Mouse (Mus musculus) Muller cell, postnatal 12 days (primary cell): ENCODE results near the gene Endog.
A peak's percentile ranks its signal among the peaks of the same experiment; 100 is the strongest.
"Not testable (repeated sequence)": the region's sequence is repeated elsewhere in the genome, so short reads cannot be mapped to it uniquely, and the experiment has no call there.

ENCODE experiments used
- DNase-seq: peaks from one replicate; pipeline ENCODE4 v3.0.0-alpha.2; 2015; ENCODE audit errors: inconsistent ontology term

Endog gene

GRCm38 (mm10) chr2:30171371-30171996, at the start of gene Endog:
Endog (plus strand) TSS chr2:30171493.
- peak; percentile 89 for DNase-seq

DNA sequence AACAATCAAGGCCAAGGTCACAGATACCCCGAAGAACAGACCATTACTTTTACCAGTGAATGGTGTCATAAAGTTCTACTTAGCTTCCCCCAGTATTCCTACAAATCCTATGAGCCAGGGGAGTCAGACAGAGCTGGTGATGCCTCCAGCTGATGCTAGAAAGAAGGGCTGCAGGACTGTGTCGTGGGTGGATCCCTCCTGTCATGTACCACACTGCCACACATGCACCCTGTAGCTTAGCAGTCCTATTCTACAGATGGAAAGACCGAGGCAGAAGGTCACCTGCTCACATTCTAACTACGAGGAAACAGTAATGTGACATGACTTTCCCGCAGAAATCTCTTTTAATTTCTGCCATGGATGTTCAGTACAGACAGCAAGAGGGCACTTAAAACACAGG, 48.5 kb upstream of the Endog start:
- no peak for DNase-seq

GRCm38 (mm10) chr2:30123729-30124471, 47.4 kb upstream of the Endog start:
- DNase-seq: no peak

GRCm38 (mm10) chr2:30124472-30125274, 46.6 kb upstream of the Endog start, which contains the start of gene Zer1:
Zer1 (minus strand) TSS chr2:30124585.
- peak; percentile 97 for DNase-seq

DNA sequence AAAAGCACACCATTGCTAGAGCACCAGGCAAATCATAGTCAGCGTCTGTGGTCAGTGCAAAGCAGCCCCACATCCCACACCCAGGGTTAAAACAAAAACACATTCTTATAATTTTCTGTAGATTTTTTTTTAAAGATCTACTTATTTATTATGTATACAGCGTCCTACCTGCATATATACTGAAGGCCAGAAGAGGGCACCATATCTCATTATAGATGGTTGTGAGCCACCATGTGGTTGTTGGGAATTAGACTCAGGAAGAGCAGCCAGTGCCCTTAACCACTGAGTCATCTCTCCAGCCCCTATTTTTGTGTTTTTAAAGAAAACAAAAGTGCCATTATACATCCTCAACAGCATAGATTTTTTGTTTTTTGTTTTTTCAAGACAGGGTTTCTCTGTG, 42.5 kb upstream of the Endog start:
- DNase-seq: peak; percentile 22

GRCm38 (mm10) chr2:30130156-30130555, 41.1 kb upstream of the Endog start:
- no peak for DNase-seq

GRCm38 (mm10) chr2:30131240-30131639, 40.1 kb upstream of the Endog start:
- not testable (repeated sequence) for DNase-seq

GRCm38 (mm10) chr2:30132801-30133612, 38.3 kb upstream of the Endog start:
- DNase-seq: peak; percentile 68

- peak; percentile 98 for DNase-seq
These were observed 37.5 kb upstream of the Endog start, which contains the start of gene Tbc1d13 for GRCm38 (mm10) chr2:30133613-30134377. Tbc1d13 (plus strand) TSS chr2:30133746.

GRCm38 (mm10) chr2:30134378-30134711, 36.9 kb upstream of the Endog start:
- no peak for DNase-seq

- no peak for DNase-seq
These were observed 36.2 kb upstream of the Endog start for GRCm38 (mm10) chr2:30134928-30135620.

DNA sequence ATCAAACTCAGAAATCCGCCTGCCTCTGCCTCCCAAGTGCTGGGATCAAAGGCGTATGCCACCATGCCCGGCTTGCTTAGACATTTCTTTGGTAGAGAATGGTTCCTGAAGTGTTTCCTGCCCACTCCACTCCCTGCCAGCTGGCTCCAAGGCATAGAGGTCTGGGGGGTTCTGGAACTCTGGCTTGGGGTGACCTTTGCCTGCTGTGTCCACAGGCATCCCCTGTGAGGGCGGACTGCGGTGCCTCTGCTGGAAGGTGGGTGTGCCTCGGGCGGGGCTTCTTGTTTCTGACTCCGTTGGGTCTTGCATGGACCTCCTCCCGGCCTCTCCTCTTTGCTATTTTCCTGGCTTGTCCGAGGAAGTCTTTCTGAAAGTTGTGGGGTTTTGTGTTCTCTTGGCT, 34.8 kb upstream of the Endog start:
- DNase-seq: no peak

DNA sequence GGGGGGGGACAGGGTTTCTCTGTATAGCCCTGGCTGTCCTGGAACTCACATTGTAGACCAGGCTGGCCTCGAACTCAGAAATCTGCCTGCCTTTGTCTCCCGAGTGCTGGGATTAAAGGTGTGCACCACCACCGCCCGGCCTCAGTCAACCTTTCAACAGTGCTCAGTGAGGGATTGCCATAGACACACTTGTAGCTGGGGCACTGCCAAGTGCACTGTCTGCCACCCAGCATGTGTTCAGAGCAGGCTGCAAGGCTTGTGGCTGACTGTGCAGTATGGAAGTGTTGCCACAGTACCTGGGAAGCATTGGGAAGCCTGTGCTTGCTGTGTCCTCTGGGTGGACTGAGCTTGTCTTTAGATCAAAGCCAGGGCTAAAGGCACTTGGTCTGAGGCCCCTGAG, 31.3 kb upstream of the Endog start:
- not testable (repeated sequence) for DNase-seq

DNA sequence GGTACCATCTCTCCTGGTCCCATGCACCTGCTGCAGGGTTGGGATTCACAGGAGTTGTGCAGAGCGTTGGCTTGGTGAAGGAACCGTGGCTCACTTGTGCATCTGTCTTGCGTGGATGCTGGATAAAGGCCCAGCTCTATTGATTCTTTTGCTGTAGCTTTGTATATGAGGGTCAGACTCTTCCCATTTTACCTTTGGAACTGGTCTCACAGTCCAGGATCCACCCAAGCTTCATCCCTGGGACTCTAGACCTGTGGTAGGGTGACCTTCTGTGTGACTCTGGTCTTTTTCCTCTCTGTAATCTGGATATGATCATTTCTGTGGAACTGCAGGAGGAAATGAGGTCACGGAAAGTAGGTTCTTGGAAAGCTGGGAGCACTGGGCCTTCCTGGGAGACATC, 26.9 kb upstream of the Endog start:
- DNase-seq: no peak

DNA sequence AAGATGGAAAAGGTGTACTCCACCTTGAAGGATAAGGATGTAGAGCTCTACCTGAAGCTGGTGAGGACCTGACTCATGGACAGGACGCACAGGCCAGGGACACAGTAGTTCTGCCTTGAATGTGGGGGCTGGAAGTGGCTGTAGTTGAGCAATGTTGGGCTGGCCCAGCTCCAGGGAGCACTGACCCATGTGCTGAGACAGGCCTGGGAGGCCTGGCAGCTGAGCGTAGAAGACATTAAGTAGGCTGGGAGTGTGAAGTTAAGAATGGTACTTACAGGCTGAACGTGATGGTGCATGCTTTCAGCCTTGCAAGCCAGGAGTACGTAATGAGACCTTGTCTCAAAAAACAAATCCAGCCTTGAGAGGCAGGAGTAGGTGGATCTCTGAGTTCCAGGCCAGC, 23.8 kb upstream of the Endog start:
- peak; percentile 31 for DNase-seq

- DNase-seq: no peak
These were observed 19.5 kb upstream of the Endog start for GRCm38 (mm10) chr2:30151840-30152239.

DNA sequence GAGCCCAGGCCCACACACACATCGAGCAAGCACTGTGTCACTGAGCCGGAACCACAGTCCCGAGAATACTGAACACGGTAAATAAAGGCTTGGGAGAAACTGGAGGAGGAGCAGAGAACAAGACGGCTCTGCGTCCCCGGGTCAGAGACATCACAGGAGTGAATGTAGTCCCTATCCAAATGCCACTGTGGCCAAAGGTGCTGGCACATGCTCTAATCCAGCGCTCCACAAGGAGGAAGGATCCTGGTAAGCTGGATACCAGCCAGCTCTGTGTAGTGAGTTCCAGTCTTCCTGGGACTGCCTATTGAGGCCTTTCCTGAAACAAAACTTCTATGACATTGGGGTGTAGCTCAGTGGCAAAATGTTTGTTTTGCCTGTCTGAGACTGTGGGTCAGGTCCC, 18.7 kb upstream of the Endog start:
- DNase-seq: no peak

DNA sequence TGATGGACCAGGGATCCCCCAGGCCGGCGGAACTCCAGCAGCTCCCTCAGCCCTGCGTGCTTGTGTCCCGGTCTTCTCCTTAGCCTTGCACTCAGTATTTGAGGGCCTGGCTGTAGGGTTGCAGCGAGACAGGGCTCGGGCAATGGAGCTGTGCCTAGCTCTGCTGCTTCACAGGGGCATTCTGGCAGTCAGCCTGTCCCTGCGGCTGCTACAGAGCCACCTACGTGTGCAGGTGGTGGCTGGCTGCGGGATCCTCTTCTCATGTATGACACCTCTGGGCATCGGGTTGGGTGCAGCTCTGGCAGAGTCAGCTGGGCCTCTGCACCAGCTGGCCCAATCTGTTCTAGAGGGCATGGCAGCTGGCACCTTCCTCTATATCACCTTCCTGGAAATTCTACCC, 11.4 kb upstream of the Endog start:
- not testable (repeated sequence) for DNase-seq

GRCm38 (mm10) chr2:30161809-30162208, 9.5 kb upstream of the Endog start:
- peak; percentile 8 for DNase-seq

DNA sequence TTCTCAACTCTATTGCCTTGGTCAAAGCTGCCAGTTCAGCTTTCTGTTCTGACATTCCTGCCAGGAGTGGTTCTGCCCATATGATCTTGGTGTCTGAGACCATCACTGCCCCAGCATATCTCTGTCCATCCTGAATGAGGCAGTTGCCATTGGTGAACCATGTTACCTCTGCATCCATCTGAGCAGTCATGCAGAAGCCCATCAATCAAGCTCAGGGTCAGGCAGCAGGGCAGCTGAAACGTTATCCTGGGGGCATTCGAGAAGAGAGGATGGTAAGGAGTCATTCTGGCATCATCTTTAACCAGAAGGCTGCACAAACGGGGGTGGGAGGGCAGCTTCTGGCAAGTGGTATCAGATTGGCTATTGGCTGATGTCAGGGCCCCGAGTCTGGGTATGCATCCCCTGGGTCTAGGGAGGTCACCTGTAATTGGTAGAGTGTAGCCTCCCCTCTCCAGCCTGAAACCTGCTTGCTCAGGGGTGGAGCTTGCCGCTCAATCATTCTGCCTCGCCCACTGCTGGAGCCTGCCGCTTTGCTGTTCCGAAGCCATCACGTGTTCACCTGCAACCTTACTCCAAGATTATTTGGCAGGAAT, 6.9 kb upstream of the Endog start:
- no peak for DNase-seq
